Mouse (Mus musculus): ENCODE measurements around the gene Asprv1. TPM values are rescaled to one million over a fixed set of nuclear protein-coding genes. Genes with fewer than 3 reads are reported as not detected.

Asprv1 gene
- polyA plus RNA-seq, 1 experiment = 10.1 TPM

DNA sequence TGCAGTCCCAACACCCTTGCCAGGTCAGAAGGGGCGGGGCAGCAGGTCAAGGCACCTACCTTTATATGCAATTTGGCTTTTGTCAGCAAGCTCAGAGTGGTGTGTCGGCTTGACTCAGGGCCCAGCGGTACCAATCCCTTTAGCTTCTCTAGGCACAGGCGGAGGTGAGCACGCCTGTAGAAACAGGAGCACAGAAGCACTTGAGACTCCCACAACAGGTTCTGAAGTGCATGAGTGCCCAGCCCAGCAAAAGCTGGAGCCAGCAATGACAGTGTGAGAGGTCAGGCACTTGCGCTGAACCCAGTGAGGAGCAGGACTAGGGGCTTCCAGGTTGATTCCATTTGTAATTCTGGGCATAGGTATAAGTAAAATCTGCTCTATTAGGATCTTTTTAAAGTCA lies 25.1 kb downstream of the Asprv1 start:
- DNase-seq = no peak
- no peaks in the 10 kb centered on the region for H3K27me3 ChIP-seq (ENCODE audit: control insufficient read depth, insufficient read depth, low read length)
- H3K27ac ChIP-seq (ENCODE audit: control insufficient read depth, insufficient read depth, low read length) = no peak overlapping the region
- WGBS = 96% methylated on average over 6 of the region's 6 CpGs
- TF ChIP-seq POLR2A (IDR thresholded peaks at IDR 0.05; ENCODE audit: control insufficient read depth, extremely low read depth, insufficient read depth, low read length, poor library complexity) (no peak), CTCF (IDR thresholded peaks at IDR 0.05; ENCODE audit: borderline replicate concordance, control insufficient read depth, extremely low read depth, insufficient read depth, low read length, poor library complexity) (no peak)
- no peak overlapping the region for H3K4me3 ChIP-seq (ENCODE audit: control insufficient read depth, insufficient read depth, low read length)
- no peaks in the 10 kb centered on the region for H3K4me1 ChIP-seq (replicated peaks; ENCODE audit: control insufficient read depth, insufficient read depth, low read length)
- peaks cover 26% of the 10 kb centered on the region for H3K36me3 ChIP-seq (ENCODE audit: control insufficient read depth, insufficient read depth, low read length)

- Histone ChIP-seq H3K27me3 (ENCODE audit: control insufficient read depth, insufficient read depth, low read length) (no peaks in the 10 kb centered on the region), H3K27ac (ENCODE audit: control insufficient read depth, insufficient read depth, low read length) (no peak overlapping the region), H3K36me3 (ENCODE audit: control insufficient read depth, insufficient read depth, low read length) (peaks cover 32% of the 10 kb centered on the region), H3K4me1 (replicated peaks; ENCODE audit: control insufficient read depth, insufficient read depth, low read length) (no peaks in the 10 kb centered on the region), H3K4me3 (ENCODE audit: control insufficient read depth, insufficient read depth, low read length) (no peak overlapping the region)
- TF ChIP-seq CTCF (IDR thresholded peaks at IDR 0.05; ENCODE audit: borderline replicate concordance, control insufficient read depth, extremely low read depth, insufficient read depth, low read length, poor library complexity) (no peak), POLR2A (IDR thresholded peaks at IDR 0.05; ENCODE audit: control insufficient read depth, extremely low read depth, insufficient read depth, low read length, poor library complexity) (no peak)
- DNase-seq = no peak
- WGBS = 88% methylated on average over 9 of the region's 9 CpGs
These were observed 26.4 kb downstream of the Asprv1 start for GRCm38 (mm10) chr6:86654270-86654916.

GRCm38 (mm10) chr6:86658501-86658900 lies 30.5 kb downstream of the Asprv1 start:
- no peaks in the 10 kb centered on the region for H3K4me1 ChIP-seq (replicated peaks; ENCODE audit: control insufficient read depth, insufficient read depth, low read length)
- no peak overlapping the region for H3K4me3 ChIP-seq (ENCODE audit: control insufficient read depth, insufficient read depth, low read length)
- no peak for DNase-seq
- 90% methylated on average over 3 of the region's 3 CpGs for WGBS
- H3K36me3 ChIP-seq (ENCODE audit: control insufficient read depth, insufficient read depth, low read length) = peaks cover 32% of the 10 kb centered on the region
- no peak overlapping the region for H3K27ac ChIP-seq (ENCODE audit: control insufficient read depth, insufficient read depth, low read length)
- no peaks in the 10 kb centered on the region for H3K27me3 ChIP-seq (ENCODE audit: control insufficient read depth, insufficient read depth, low read length)
- TF ChIP-seq POLR2A (IDR thresholded peaks at IDR 0.05; ENCODE audit: control insufficient read depth, extremely low read depth, insufficient read depth, low read length, poor library complexity) (no peak), CTCF (IDR thresholded peaks at IDR 0.05; ENCODE audit: borderline replicate concordance, control insufficient read depth, extremely low read depth, insufficient read depth, low read length, poor library complexity) (no peak)

GRCm38 (mm10) chr6:86660161-86660877 lies 32.4 kb downstream of the Asprv1 start:
- Histone ChIP-seq H3K27ac (ENCODE audit: control insufficient read depth, insufficient read depth, low read length) (no peak overlapping the region), H3K4me1 (replicated peaks; ENCODE audit: control insufficient read depth, insufficient read depth, low read length) (no peaks in the 10 kb centered on the region), H3K4me3 (ENCODE audit: control insufficient read depth, insufficient read depth, low read length) (no peak overlapping the region), H3K27me3 (ENCODE audit: control insufficient read depth, insufficient read depth, low read length) (no peaks in the 10 kb centered on the region), H3K36me3 (ENCODE audit: control insufficient read depth, insufficient read depth, low read length) (peaks cover 32% of the 10 kb centered on the region)
- WGBS = 45% methylated on average over 9 of the region's 9 CpGs
- TF ChIP-seq CTCF (IDR thresholded peaks at IDR 0.05; ENCODE audit: borderline replicate concordance, control insufficient read depth, extremely low read depth, insufficient read depth, low read length, poor library complexity) (no peak), POLR2A (IDR thresholded peaks at IDR 0.05; ENCODE audit: control insufficient read depth, extremely low read depth, insufficient read depth, low read length, poor library complexity) (no peak)
- no peak for DNase-seq

DNA sequence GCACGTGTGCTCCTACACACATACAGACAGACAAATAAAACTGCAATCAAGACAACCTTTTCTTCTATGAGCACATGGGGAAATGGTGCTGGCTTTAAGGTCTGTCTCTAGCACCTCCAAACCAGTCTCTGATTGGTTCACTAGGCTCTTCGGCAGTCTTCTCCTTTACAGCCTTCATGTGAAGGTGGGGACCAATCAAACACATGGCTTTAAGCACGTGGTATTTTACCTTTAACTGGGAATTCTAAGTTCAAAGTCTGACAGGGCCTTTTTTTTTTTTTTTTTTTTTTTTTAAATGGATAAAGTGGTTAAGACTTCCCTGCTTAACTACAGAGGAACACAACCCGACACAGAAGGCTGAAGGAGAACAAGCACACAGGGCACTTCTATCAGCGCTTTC lies 37.1 kb downstream of the Asprv1 start:
- no peak overlapping the region for H3K4me3 ChIP-seq (ENCODE audit: control insufficient read depth, insufficient read depth, low read length)
- WGBS = 88% methylated on average over 5 of the region's 5 CpGs
- no peak for DNase-seq

GRCm38 (mm10) chr6:86665560-86666307 lies 37.8 kb downstream of the Asprv1 start:
- no peak for TF ChIP-seq CTCF (IDR thresholded peaks at IDR 0.05; ENCODE audit: borderline replicate concordance, control insufficient read depth, extremely low read depth, insufficient read depth, low read length, poor library complexity)
- TF ChIP-seq POLR2A (IDR thresholded peaks at IDR 0.05; ENCODE audit: control insufficient read depth, extremely low read depth, insufficient read depth, low read length, poor library complexity) = no peak
- Histone ChIP-seq H3K36me3 (ENCODE audit: control insufficient read depth, insufficient read depth, low read length) (peaks cover 25% of the 10 kb centered on the region), H3K4me1 (replicated peaks; ENCODE audit: control insufficient read depth, insufficient read depth, low read length) (peaks cover 6% of the 10 kb centered on the region; the same call in 1 of the 2 replicates), H3K27me3 (ENCODE audit: control insufficient read depth, insufficient read depth, low read length) (no peaks in the 10 kb centered on the region), H3K27ac (ENCODE audit: control insufficient read depth, insufficient read depth, low read length) (no peak overlapping the region), H3K4me3 (ENCODE audit: control insufficient read depth, insufficient read depth, low read length) (no peak overlapping the region)
- no peak for DNase-seq
- 41% methylated on average over 17 of the region's 17 CpGs for WGBS

More for the DNA sequence above, 37.1 kb downstream of the Asprv1 start:
- H3K36me3 ChIP-seq (ENCODE audit: control insufficient read depth, insufficient read depth, low read length) = peaks cover 26% of the 10 kb centered on the region
- TF ChIP-seq POLR2A (IDR thresholded peaks at IDR 0.05; ENCODE audit: control insufficient read depth, extremely low read depth, insufficient read depth, low read length, poor library complexity) (no peak), CTCF (IDR thresholded peaks at IDR 0.05; ENCODE audit: borderline replicate concordance, control insufficient read depth, extremely low read depth, insufficient read depth, low read length, poor library complexity) (no peak)
- H3K27me3 ChIP-seq (ENCODE audit: control insufficient read depth, insufficient read depth, low read length) = no peaks in the 10 kb centered on the region
- H3K27ac ChIP-seq (ENCODE audit: control insufficient read depth, insufficient read depth, low read length) = no peak overlapping the region
- peaks cover 6% of the 10 kb centered on the region; the same call in 1 of the 2 replicates for H3K4me1 ChIP-seq (replicated peaks; ENCODE audit: control insufficient read depth, insufficient read depth, low read length)
